ENCODE assay signal across 8 mouse cellular contexts in genomic region chr7:88429786-88430691, GRCm38 (mm10). TPM values are rescaled to one million over a fixed set of nuclear protein-coding genes. Genes with fewer than 3 reads are reported as not detected.
DNase-seq lines count a peak whose midpoint lies in the region; ATAC-seq and TF ChIP-seq lines count a peak whose summit lies in the region.

TSS of gene Rab38 (plus strand) at chr7:88430273.

- H3K27me3 ChIP-seq in heart, embryonic 14.5 days (ENCODE audit: control insufficient read depth, insufficient read depth, low read length) = peaks cover 6% of the 10 kb centered on the region; the same call in 1 of the 2 replicates
- no peaks in the 10 kb centered on the region for H3K27me3 ChIP-seq in kidney, postnatal 0 days (ENCODE audit: insufficient read depth, low read length)
- H3K27me3 ChIP-seq in liver, embryonic 12.5 days (replicated peaks) = no peaks in the 10 kb centered on the region
- no peaks in the 10 kb centered on the region for H3K27me3 ChIP-seq in stomach, embryonic 15.5 days (replicated peaks)

- TF ChIP-seq CTCF in kidney, postnatal 0 days (IDR thresholded peaks at IDR 0.05; ENCODE audit: low read depth) = no peak

- H3K4me3 ChIP-seq in heart, embryonic 14.5 days (ENCODE audit: control insufficient read depth in 1 of 2, insufficient read depth in 1 of 2, low read depth in 1 of 2, low read length in 2 of 2) = peak within 1 kb of the TSS; percentile 55 to 58
- peak within 1 kb of the TSS; percentile 46 for H3K4me3 ChIP-seq in kidney, postnatal 0 days (replicated peaks; ENCODE audit: low read depth, low read length)
- peak within 1 kb of the TSS; percentile 57 for H3K4me3 ChIP-seq in liver, embryonic 12.5 days
- H3K4me3 ChIP-seq in stomach, embryonic 15.5 days (replicated peaks) = peak within 1 kb of the TSS; percentile 62

- no peak within 1 kb of the TSS for H3K27ac ChIP-seq in heart, embryonic 14.5 days (replicated peaks in 1 of 2; ENCODE audit: control insufficient read depth in 1 of 2, insufficient read depth in 1 of 2, low read depth in 2 of 2, low read length in 2 of 2)
- no peak within 1 kb of the TSS for H3K27ac ChIP-seq in kidney, postnatal 0 days
- no peak within 1 kb of the TSS for H3K27ac ChIP-seq in liver, embryonic 12.5 days
- H3K27ac ChIP-seq in stomach, embryonic 15.5 days = peak within 1 kb of the TSS; percentile 69

- H3K9me3 ChIP-seq in heart, embryonic 14.5 days (ENCODE audit: control insufficient read depth, low read length) = no peaks in the 10 kb centered on the region
- no peaks in the 10 kb centered on the region for H3K9me3 ChIP-seq in kidney, postnatal 0 days (replicated peaks; ENCODE audit: low read length)
- H3K9me3 ChIP-seq in liver, embryonic 12.5 days (replicated peaks) = no peaks in the 10 kb centered on the region
- no peaks in the 10 kb centered on the region for H3K9me3 ChIP-seq in stomach, embryonic 15.5 days

- WGBS in heart, embryonic 14.5 days = under 1% methylated on average over 35 of the region's 35 CpGs
- 2% methylated on average over 35 of the region's 35 CpGs for WGBS in kidney, postnatal 0 days
- 2% methylated on average over 35 of the region's 35 CpGs for whole genome bisulfite sequencing in liver, embryonic 12.5 days (ENCODE audit: insufficient replicate concordance)
- 1% methylated on average over 35 of the region's 35 CpGs for WGBS in stomach, embryonic 15.5 days

- peak; percentile 19 to 29 for DNase-seq in cerebellum, postnatal 14 days
- DNase-seq in cerebellum, adult 18-20 months = no peak
- DNase-seq in kidney, postnatal 0 days (ENCODE audit: low spot score) = peak; percentile 81

- peak; percentile 65 for ATAC-seq in erythroblast, adult 5-6 weeks (replicated peaks; ENCODE audit: low FRiP score, poor library complexity, severe bottlenecking)
- ATAC-seq in heart, embryonic 14.5 days (ENCODE audit: insufficient number of reproducible peaks, insufficient read depth, low FRiP score, low read depth) = peak; percentile 85
- peak; percentile 99 for ATAC-seq in kidney, postnatal 0 days (replicated peaks; ENCODE audit: low FRiP score, low read depth)
- peak; percentile 92 for ATAC-seq in liver, embryonic 12.5 days
- peak; percentile 47; the same call in 1 of the 2 replicates for ATAC-seq in monocyte, adult 5-6 weeks (replicated peaks; ENCODE audit: insufficient number of reproducible peaks, low FRiP score, low TSS enrichment, poor library complexity, severe bottlenecking)
- peak; percentile 99 for ATAC-seq in stomach, embryonic 15.5 days (ENCODE audit: insufficient read depth, low FRiP score, low read depth)

- peak within 1 kb of the TSS; percentile 91 for H3K4me2 ChIP-seq in heart, embryonic 14.5 days (ENCODE audit: low read length)
- peak within 1 kb of the TSS; percentile 94 for H3K4me2 ChIP-seq in kidney, postnatal 0 days (ENCODE audit: low read length)
- H3K4me2 ChIP-seq in liver, embryonic 12.5 days = peak within 1 kb of the TSS; percentile 78
- peak within 1 kb of the TSS; percentile 90 for H3K4me2 ChIP-seq in stomach, embryonic 15.5 days

- no peaks in the 10 kb centered on the region for H3K36me3 ChIP-seq in heart, embryonic 14.5 days (ENCODE audit: control insufficient read depth, insufficient read depth, low read length)
- H3K36me3 ChIP-seq in kidney, postnatal 0 days (ENCODE audit: insufficient read depth, low read length) = no peaks in the 10 kb centered on the region
- H3K36me3 ChIP-seq in liver, embryonic 12.5 days = no peaks in the 10 kb centered on the region
- H3K36me3 ChIP-seq in stomach, embryonic 15.5 days = no peaks in the 10 kb centered on the region

- H3K9ac ChIP-seq in heart, embryonic 14.5 days (ENCODE audit: low read length) = peak within 1 kb of the TSS; percentile 67
- peak within 1 kb of the TSS; percentile 45; the same call in 1 of the 2 replicates for H3K9ac ChIP-seq in kidney, postnatal 0 days (ENCODE audit: low read depth, low read length)
- peak within 1 kb of the TSS; percentile 55 for H3K9ac ChIP-seq in liver, embryonic 12.5 days
- H3K9ac ChIP-seq in stomach, embryonic 15.5 days = peak within 1 kb of the TSS; percentile 46

- H3K4me1 ChIP-seq in heart, embryonic 14.5 days (ENCODE audit: control insufficient read depth in 2 of 2, insufficient read depth in 2 of 2, low read length in 2 of 2) = no peaks in the 10 kb centered on the region
- H3K4me1 ChIP-seq in kidney, postnatal 0 days (replicated peaks; ENCODE audit: insufficient read depth, low read length) = 0 out of 2 replicates have a peak, but pooled peaks cover 3% of the 10 kb centered on the region
- H3K4me1 ChIP-seq in liver, embryonic 12.5 days = 0 out of 2 replicates have a peak, but pooled peaks cover 3% of the 10 kb centered on the region
- no peaks in the 10 kb centered on the region for H3K4me1 ChIP-seq in stomach, embryonic 15.5 days

RNA-seq across cellular contexts. Expression of gene Rab38, which starts in this region (rescaled TPM):
- 3.7 and 7.3 TPM in 2 replicates for total RNA-seq in erythroblast, adult 5-6 weeks (2015; ENCODE audit: low replicate concordance)
- 2.4 and 4.9 TPM in 2 replicates for total RNA-seq in erythroblast, adult 5-6 weeks (2017; ENCODE audit: low replicate concordance)
- polyA plus RNA-seq in heart, embryonic 14.5 days (2014; fragmentation: Nextera tagmentation; extraction: Ambion mirVana) = 1.4 and 2.0 TPM in 2 replicates
- polyA plus RNA-seq in kidney, postnatal 0 days (2015; fragmentation: Nextera tagmentation; extraction: Ambion mirVana) = 7.6 and 8.3 TPM in 2 replicates
- 4.1 and 5.5 TPM in 2 replicates for polyA plus RNA-seq in liver, embryonic 12.5 days (2016; fragmentation: Nextera tagmentation; extraction: Ambion mirVana)
- not detected in 3 replicates for total RNA-seq in monocyte, adult 5-6 weeks (2017)
- 15.4 and 16.9 TPM in 2 replicates for polyA plus RNA-seq in stomach, embryonic 15.5 days (2015; fragmentation: Nextera tagmentation; extraction: Ambion mirVana)

Comparison
In these comparisons a context has a peak if more than half of its experiments do, and no peak if none do; other contexts are left out.
1. DNase-seq: peak in cerebellum, postnatal 14 days (2 of 2) and kidney, postnatal 0 days (single experiment); none in cerebellum, adult 18-20 months (0 of 2).
2. Peak in ATAC-seq in monocyte, adult 5-6 weeks; RNA of the gene not detected or under 1 TPM.
3. ATAC-seq: peak in every context shown above with its lines; median percentile 99 in kidney, postnatal 0 days; 99 in stomach, embryonic 15.5 days; 92 in liver, embryonic 12.5 days; 85 in heart, embryonic 14.5 days; 65 in erythroblast, adult 5-6 weeks; 47 in monocyte, adult 5-6 weeks.
4. Peak in every context shown above with its lines, with median percentiles within 50 percentile points of each other: H3K4me2 ChIP-seq, H3K4me3 ChIP-seq and H3K9ac ChIP-seq.